Mouse (Mus musculus): Measurements from ENCODE around the gene Baz2a.
"Not testable (repeated sequence)": the region's sequence is repeated elsewhere in the genome, so short reads cannot be mapped to it uniquely, and the experiment has no call there.

Baz2a gene

GRCm38 (mm10) chr10:128111227-128111626, 19.9 kb downstream of the Baz2a start:
- DNase-seq (ENCODE audit: low read depth, low spot score), result no peak

DNA sequence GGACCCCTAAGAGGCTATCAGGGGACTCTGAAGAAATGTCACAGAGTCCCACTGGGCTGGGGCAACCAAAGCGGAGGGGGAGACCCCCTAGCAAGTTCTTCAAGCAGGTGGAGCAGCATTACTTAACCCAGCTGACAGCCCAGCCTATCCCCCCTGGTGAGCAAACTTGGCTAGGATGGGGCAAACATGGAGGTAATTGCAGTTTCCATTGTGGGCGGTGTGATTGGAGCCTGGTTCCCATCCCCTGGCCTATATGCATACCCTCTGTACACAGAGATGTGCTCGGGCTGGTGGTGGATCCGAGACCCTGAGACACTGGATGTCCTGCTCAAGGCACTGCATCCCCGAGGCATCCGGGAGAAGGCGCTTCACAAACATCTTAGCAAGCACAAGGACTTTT, 32.5 kb downstream of the Baz2a start:
- DNase-seq (ENCODE audit: low read depth, low spot score), result no peak

DNA sequence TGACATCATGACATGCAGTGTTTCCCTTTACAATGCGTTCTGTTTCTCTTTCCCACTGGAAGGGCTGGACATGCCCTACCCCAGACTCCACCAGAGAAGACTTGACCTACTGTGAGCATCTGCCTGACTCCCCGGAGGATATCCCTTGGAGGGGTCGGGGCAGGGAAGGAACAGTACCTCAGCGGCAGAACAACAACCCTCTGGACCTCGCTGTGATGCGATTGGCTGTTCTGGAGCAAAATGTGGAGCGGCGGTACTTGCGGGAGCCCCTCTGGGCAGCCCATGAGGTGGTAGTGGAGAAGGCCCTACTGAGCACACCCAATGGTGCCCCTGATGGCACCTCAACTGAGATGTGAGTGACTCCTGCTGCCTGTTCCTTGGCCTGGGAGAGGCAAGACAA, 33.5 kb downstream of the Baz2a start:
- no peak for DNase-seq (ENCODE audit: low read depth, low spot score)

DNA sequence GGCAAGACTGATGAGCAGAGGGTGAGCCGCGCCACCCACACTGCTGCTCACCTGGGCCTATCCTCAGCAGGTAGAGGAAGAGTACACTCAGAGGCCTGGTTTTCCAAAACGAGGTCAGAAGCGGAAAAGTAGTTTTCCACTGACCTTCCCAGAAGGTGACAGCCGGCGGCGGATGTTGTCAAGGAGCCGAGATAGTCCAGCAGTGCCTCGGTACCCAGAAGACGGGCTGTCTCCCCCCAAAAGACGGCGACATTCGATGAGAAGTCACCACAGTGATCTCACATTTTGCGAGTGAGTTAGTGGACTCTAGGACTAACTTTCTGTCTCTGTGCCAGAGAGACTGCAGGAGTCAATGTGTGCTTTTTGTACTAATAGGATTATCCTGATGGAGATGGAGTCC, 34.6 kb downstream of the Baz2a start:
- no peak for DNase-seq (ENCODE audit: low read depth, low spot score)

DNA sequence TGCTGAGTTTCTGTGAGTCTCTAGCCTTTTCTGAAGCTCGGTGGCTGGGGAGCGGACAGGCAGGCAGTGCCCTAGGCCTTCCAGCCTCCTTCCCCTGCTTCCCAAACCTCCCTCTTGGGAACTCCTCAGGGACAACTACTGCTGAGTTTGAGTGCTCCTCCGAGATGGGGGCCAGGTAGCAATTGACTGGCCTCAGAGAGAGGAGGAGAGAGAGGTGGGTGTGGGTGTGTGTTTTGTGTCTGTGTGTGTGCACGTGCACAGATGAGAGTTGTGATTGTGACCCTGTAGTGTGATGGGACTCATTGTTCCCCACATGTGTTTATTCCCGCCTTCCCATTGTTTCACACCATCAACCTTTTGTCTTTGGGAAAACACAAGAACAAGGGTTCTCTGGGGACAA, 36.1 kb downstream of the Baz2a start:
- no peak for DNase-seq (ENCODE audit: low read depth, low spot score)

DNA sequence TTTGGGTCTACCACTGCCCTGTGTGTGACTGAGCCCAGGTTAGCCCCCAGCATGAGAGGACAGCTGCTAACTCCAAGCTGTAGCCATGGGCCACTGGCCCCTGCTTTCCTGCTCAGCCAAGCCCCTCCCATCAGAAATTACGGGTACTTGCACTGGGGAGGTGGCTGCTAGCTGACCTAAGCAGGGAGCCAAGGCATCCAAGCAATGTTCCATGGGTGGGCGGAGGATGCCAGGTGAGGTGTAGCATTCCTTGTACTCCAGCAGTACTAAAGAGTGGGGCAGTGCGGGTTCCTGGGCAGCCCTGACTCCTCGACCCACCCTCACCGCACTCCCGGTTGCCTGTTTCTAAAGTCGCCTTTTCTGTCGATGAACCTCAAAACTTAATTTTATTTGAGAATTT, 36.8 kb downstream of the Baz2a start:
- DNase-seq (ENCODE audit: low read depth, low spot score), result no peak

- DNase-seq (ENCODE audit: low read depth, low spot score), result no peak
Measured at GRCm38 (mm10) chr10:128131297-128131696, 39.9 kb downstream of the Baz2a start.

DNA sequence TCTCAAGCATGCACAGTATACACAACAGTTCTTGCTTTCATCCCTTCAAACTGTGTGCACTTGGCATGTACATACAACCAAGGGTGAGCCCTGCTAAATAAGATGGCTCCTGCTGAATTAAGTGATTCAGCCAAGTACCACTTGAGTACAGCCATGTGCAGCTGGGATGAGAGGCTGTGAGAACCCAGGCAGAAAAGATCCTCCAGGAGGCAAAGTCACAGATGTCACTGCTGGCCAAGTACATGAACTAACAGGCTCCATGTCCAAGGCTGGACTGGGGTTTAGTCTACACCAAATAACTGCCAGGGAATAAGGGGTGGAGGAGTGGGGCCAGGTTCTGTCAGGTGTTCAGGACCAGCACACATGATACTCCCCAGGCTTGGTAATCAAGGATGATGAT, 40.4 kb downstream of the Baz2a start:
- DNase-seq (ENCODE audit: low read depth, low spot score), result no peak

DNA sequence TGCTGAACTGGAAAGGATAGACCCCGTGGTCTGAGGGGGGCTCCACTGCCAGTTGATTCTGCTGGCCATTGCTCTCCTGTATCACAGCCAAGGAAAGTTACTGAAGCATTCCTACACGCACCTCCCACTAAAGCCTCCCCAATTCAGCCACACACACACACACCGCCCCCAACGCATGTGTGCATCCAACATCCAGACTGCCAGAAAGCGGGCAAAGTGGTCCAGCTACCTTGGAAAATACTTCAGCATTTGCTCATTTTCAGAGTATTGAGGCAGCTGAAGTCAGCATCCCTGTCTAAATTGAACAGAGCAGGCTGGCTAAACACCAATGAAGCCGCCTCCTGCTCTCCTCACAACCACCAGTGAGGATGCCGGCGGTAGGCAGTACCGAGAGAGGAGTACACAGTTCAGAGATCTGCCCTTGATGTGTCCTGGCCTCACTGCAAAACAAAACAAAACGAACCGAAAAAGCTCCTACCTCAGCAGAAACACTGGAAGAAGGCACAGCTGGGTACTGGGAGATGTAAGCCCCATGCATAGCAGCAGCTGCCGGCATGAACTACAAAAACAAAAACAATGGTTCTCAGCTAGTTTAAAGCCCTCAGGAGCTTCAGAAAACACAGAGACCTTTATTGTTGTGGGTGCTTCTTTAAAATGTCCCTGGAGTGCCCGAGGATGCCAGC, 42.4 kb downstream of the Baz2a start:
- no peak for DNase-seq (ENCODE audit: low read depth, low spot score)

DNA sequence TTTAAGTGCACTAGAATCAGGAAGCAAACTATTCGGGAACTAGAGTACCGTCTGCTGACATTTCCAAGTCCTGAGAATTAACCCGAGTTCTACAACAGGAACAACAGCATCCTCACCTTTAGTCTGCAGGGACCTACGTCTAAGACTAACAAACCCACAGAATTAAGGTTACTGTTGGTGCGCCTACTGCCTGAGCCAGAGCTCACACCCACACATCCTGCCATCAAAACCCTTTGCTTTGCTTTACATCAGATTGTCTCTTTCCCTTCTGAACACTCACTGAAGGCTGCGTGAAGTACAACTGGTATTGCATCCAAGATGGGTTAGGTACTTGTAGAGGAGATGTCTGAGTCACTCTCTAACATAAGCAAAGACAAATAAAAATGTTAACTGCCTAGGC, 44.0 kb downstream of the Baz2a start:
- no peak for DNase-seq (ENCODE audit: low read depth, low spot score)

DNA sequence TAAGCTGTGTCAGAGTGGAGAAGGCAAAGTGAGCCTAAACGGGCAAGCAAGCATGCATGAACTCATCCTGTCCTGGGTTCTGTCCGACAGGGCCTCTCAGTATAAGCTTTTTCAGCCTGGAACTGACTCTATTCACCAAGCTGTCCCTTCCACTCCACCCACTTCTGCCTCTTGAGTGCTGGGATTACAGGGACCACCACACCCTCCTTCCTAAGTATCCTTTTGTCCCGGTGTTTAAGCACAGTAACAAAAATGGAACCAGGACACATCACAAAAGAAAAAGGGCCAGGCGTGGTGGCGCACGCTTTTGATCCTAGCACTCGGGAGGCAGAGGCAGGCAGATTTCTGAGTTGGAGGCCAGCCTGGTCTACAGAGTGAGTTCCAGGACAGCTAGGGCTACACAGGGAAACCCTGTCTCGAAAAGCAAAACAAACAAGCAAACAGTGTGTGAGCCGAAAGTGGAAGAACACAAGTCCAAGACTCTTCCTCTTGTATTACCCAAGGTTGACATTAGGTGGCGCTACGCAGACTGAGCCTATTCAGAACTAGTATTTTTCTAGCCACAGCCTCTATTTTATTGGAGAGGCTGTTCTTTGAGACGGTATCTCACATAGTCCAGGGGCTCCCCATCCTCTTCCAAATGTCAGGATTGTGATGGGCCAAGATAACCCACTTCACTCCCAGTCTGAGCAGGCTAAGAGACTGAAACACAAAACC, 49.0 kb downstream of the Baz2a start:
- peak; percentile 65 for DNase-seq (ENCODE audit: low read depth, low spot score)

DNA sequence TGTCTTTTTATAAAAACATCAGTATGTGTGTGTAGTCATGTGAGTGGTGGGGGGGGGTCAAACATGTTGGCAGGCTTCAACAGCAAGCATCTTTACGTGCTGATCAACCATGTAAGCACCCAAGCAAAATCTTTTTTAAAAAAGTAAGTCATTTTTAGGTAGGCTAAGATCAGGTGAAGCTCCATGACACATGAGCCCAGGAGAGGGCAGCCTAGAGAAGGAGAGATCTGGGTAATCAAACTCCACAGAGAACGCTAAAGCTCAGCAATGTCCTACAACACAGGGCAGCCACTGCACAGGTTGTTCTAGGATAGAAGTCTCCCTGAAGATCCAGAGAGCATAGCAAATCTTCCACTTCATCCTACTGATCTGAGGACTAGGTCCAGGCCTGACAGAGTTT, 50.8 kb downstream of the Baz2a start:
- DNase-seq (ENCODE audit: low read depth, low spot score), result no peak

DNA sequence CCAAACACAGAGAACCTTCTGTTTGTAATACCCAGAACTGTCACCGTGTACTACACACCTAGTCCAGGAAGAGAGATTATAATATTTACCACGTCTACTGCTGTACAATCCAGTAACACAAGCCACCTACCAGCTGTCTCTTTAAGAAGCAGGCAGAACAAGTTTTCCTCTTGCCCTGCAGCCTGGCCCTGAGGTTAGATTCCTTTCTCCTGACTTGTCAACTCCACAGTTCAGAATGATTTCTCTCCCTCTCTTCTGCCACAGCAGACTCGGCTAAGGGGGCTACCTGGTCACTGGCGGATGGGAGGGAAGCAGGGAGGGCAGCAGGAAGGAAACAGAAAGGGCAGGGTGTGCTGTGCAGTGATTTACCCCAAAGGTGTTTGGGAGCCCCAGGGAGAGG, 52.3 kb downstream of the Baz2a start:
- DNase-seq (ENCODE audit: low read depth, low spot score), result no peak

- DNase-seq (ENCODE audit: low read depth, low spot score), result no peak
Measured at GRCm38 (mm10) chr10:128144961-128145360, 53.6 kb downstream of the Baz2a start.

- DNase-seq (ENCODE audit: low read depth, low spot score), result no peak
Measured at GRCm38 (mm10) chr10:128148789-128149365, 57.5 kb downstream of the Baz2a start.

DNA sequence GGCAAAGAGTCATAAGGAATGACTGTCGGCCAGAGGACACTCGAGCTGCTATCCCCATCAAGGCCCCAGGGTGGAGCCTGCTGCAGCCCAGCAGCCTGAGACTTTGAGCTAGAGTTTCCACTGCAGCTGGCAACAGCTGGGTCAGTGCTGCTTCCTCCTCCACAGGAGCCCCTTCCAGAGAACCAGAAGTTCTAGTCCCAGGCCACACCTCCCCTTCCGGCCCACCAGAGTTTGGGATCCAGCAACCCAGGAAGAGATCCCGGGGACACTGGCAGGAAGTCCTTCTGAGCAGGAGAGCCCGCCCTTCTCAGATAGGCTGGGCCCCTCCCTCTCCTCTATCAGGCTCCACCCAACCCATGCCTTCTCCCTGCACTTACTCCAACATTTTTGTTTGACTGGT, 58.2 kb downstream of the Baz2a start:
- peak; percentile 78 for DNase-seq (ENCODE audit: low read depth, low spot score)

GRCm38 (mm10) chr10:128150941-128151340, 59.6 kb downstream of the Baz2a start:
- DNase-seq (ENCODE audit: low read depth, low spot score), result no peak

GRCm38 (mm10) chr10:128153978-128154377, 62.6 kb downstream of the Baz2a start:
- DNase-seq (ENCODE audit: low read depth, low spot score), result no peak

GRCm38 (mm10) chr10:128165726-128166125, 74.3 kb downstream of the Baz2a start:
- not testable (repeated sequence) for DNase-seq (ENCODE audit: low read depth, low spot score)

GRCm38 (mm10) chr10:128167091-128167490, 75.7 kb downstream of the Baz2a start:
- DNase-seq (ENCODE audit: low read depth, low spot score), result no peak

GRCm38 (mm10) chr10:128171348-128171747, 80.0 kb downstream of the Baz2a start:
- DNase-seq (ENCODE audit: low read depth, low spot score), result not testable (repeated sequence)

- no peak for DNase-seq (ENCODE audit: low read depth, low spot score)
Measured at GRCm38 (mm10) chr10:128175302-128175701, 83.9 kb downstream of the Baz2a start.

All from forelimb bud, embryonic 11.5 days (tissue).